Mouse (Mus musculus): ENCODE results near the gene Kdelc2.

Kdelc2 gene

DNA sequence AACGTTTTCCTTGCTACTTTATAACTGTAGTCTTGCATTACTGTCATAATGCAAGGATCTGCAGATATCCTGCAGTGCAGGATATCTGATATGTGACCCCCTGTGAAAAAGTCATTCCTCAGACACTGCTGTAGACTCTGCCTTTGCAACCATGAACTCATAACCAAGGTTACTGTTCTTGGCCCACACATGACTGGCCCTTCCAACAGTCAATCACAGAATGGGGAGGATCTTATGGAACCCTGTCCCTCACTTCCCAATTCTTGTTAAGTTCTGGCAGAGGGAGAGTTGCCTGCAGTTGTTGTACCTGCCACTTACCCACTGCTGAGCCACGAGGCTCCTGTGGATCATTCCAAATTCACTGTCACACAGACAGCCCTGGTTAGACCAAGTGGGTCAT, 3.6 kb downstream of the Kdelc2 start:
- DNase-seq: no peak

DNA sequence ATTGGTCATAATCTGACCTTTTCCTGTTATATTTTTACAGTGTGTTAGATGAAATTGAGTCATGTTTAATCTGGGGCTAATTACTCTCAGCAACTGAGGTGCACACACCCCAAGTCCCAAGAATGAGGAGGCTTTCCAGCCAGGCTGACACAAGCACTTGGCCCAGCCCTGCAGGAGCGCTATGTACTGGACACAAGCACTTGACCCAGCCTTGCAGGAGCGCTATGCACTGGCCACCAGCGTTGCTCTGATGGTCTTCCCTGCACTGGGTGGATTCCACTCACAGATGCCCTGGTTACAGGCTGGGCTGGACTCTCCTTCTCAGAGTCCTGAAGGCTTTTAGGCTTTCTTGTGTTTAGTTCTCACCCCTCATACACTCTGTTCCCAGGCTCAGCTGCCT, 5.3 kb downstream of the Kdelc2 start:
- no peak for DNase-seq

- no peak for DNase-seq
Measured at GRCm38 (mm10) chr9:53390136-53390535, 6.3 kb downstream of the Kdelc2 start.

- no peak for DNase-seq
Measured at GRCm38 (mm10) chr9:53397685-53398387, 14.0 kb downstream of the Kdelc2 start.

DNA sequence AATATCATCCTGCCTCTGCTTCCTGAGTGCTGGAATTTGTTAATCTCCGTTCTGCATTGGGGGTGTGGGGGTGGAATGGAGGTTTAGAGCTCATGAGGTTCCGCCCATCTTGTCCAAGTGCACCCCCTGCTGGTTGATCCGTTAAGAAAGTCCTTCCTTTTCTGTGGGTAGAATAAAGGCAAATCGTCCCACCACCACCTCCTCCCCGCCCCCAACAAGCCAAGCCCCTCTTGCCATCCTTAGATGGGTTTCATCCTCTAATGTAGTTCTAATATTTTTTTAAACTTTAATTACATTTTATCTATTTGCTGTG, 14.5 kb downstream of the Kdelc2 start:
- DNase-seq: peak; percentile 72 to 79

- DNase-seq: no peak
Measured at GRCm38 (mm10) chr9:53399537-53399936, 15.7 kb downstream of the Kdelc2 start.

GRCm38 (mm10) chr9:53400696-53401095, 16.9 kb downstream of the Kdelc2 start:
- no peak for DNase-seq

DNA sequence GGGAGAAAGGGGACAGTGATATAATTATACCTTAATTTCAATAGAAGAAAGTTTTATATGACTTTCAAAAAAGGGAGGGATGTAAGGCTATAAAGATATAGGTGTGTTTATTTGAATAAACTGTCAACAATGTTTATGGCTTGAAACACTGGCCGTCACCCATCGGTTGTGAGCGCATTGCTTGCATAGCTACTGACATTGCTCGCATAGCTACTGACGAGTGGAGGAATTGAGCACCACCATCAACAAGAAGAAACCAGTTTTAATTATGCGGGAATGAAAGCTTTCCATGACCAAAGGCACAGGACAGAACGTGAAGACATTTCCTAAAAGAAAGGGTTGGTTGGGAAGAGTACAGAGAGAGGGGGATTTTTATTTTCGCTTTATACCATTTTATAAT, 17.3 kb downstream of the Kdelc2 start:
- no peak for DNase-seq

DNA sequence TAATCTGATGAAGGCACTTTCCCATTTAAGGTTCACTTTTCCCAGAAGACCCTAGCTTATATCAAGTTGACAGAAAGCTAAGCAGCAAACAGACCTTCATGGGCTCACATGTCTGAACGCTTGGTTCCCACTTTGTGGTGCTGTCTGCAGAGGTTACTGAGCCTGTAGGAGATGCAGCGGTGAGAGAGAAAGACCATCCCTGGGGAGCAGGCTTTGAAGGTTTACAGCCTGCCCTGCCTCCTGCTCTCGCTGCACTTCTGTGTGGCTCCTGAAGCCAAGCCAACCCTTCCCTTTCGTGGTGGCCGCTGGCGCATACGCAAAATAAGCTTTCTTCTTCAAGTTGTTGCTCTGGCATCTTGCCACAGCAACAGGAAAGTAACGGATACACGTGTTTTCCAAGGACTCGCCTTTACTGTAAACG, 18.5 kb downstream of the Kdelc2 start, which contains the start of gene 4930550C14Rik:
TSS of gene 4930550C14Rik (plus strand) at position 35 of the 421 bp plus-strand sequence.
- DNase-seq: peak; percentile 69 to 82

DNA sequence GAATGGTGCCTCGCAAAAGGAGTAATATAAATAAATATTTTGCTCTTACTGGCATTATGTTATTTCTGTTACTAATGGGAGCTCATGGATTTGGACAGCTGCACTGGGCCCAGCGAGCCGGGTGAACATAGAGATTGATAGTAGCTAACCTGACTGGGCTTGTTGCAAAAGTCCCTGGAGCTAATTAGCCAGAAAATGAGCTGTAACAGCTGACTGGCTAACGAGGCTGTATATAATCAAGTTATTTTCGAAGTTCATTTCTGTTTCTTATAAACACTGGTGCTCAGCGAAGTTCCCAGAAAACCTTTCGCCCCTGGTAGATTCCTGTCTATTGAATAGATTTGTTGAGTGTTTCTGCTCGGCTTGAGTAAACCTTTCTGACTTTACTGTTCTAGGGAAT, 19.2 kb downstream of the Kdelc2 start:
- peak; percentile 35 to 62 for DNase-seq

- DNase-seq: no peak
Measured at GRCm38 (mm10) chr9:53404050-53404752, 20.4 kb downstream of the Kdelc2 start.

DNA sequence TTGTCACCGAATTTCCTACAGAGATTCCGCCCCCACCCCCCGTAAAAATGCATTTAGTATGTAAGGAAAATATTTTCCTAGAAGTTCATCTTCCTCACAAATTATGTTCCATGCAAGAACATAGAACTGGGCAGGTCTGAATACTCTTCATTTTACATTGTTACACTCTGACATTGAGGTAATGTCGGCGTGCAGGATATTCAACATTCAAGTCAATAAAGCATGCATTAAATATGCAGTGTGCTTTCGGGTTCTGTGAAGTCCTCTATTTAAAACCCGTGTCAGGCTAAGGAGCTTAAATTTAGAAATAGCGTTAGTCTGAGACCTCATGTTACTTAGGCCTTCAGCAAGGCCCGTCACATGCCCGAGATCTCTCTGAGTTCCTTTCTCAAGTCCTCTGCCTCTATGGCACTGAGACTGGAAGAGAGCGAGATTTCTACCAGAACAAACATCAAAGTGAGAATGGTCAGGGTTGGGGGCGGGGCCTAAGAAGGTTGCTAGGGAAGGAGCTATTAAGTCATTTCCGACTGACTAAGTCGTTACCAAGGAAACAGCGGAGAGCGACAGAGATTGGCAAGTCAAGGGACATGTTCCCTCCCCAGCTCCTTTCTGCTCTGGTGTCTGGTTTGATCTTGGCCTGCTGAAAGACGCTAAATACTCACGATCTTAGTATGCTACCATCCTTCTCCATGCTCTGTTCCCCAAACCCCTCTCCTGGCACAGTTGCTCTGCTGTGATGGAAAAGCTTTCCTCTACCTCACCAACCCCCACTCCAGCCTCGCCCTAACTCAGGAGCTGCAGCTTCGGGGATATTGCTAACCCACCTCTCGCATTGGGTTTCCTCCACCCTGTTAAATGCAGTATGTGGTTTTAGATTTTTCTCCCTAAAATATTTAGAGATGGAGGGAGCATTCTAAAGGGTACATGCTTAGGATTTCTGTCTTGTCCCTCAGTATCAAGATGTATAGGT, 21.2 kb downstream of the Kdelc2 start:
- peak; percentile 86 to 89 for DNase-seq

- DNase-seq: no peak
Measured at GRCm38 (mm10) chr9:53408548-53408947, 24.7 kb downstream of the Kdelc2 start.

GRCm38 (mm10) chr9:53408953-53409361, 25.1 kb downstream of the Kdelc2 start:
- no peak for DNase-seq

DNA sequence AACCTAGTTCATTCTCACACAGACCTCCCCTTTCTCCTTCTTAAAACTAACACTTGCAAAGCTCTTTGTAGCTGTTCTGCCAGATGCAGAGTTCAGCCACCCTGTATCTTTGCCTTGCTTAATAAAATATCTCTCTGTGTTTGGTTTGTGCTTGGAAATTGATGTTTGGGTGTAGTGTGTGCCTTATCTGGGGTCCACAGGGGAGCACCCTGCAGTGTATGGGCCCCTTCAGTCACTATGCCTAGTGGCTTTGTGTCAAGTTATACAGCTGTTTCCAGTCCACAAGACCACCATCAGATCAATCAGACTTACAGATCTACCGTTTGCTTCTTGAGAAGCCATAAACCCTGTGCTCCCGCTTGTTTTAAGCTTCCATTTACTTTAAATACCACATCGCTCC, 25.6 kb downstream of the Kdelc2 start:
- DNase-seq: no peak

- no peak for DNase-seq
Measured at GRCm38 (mm10) chr9:53422133-53422896, 38.5 kb downstream of the Kdelc2 start.

- DNase-seq: no peak
Measured at GRCm38 (mm10) chr9:53426726-53427125, 42.9 kb downstream of the Kdelc2 start.

DNA sequence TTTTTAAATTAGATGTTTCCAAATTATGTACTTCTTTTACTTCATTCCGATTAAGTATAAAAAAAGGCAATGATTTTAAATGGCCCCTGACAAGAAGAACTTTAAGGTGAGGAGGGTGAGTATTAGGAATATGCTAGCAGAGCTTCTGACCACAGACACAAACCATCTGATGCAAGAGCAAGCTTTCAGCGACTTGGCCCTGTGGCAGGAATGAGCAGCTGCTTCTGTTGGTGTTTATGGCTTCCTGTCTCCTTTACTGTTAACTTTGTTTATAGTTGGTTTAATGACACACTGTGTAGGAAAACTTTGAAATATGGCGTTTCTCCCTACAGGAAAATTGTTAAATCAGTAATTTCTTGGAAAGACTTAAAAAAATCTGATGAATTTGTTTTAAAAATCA, 43.8 kb downstream of the Kdelc2 start:
- DNase-seq: peak; percentile 51 to 61

DNA sequence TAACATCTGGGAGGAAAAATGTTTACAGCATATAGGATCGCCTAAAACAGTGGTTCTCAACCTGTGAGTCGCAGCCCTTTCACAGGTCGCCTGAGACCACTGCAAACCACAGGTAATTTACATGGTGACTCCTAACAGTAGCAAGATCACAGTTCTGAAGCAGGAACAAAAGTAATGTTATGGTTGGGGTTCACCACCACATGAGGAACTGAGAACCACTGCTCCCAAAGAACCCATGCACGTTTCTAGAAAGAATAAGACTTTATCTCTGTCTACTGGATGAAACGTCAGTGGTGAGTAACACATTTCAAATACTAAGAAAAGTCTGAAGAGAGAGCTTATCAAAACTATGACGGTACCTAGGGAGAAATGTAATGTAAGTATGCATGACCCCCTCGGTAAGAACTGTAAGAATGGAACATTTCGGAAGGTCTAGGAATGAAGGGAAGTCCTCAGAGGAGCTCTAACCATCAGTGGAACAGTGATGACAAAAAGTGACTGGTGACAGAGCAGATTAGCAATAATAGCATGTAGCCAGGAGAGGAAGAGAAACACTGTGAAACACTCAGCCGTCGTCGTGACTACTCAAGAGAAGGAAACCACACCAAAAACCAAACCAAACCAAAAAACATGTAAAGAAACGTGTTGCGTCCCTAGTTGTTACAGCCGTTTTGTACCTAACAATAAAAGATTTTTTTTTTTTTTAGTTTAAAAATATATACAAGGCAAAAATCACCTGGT, 52.2 kb downstream of the Kdelc2 start:
- no peak for DNase-seq

GRCm38 (mm10) chr9:53450609-53451008, 66.8 kb downstream of the Kdelc2 start:
- no peak for DNase-seq

All from kidney, postnatal 4 days (tissue).